Mouse (Mus musculus) small intestine, adult 2 months (tissue): ENCODE results near the gene Pcca.

Experiments used
- CTCF ChIP-seq: fragments of 200-500 bp; IDR thresholded peaks from 2 replicates; pipeline ENCODE4 v1.5.1; 2012; ENCODE audit warnings: low read depth, mild to moderate bottlenecking, control low read depth, inconsistent platforms, low read length, moderate library complexity, mixed read lengths; ENCODE audit not compliant: insufficient replicate concordance, insufficient read length; ENCODE audit errors: extremely low read depth
- POLR2A ChIP-seq: fragments of 200-500 bp; IDR thresholded peaks from 2 replicates; pipeline ENCODE4 v1.6.1; 2012; ENCODE audit warnings: low read depth, mild to moderate bottlenecking, control low read depth, inconsistent platforms, low read length, moderate library complexity

- TF ChIP-seq CTCF (no peak), POLR2A (no peak)
Measured at GRCm38 (mm10) chr14:122901177-122901576, 367.1 kb downstream of the Pcca start.
